8 mouse cellular contexts compared by ENCODE assay signal in genomic region chr16:18392469-18393426, GRCm38 (mm10). TPM values are rescaled to one million over a fixed set of nuclear protein-coding genes. Genes with fewer than 3 reads are reported as not detected.
DNase-seq lines count a peak whose midpoint lies in the region; ATAC-seq and TF ChIP-seq lines count a peak whose summit lies in the region.

No protein-coding gene starts in this region.

- H3K4me3 ChIP-seq in heart, embryonic 16.5 days (ENCODE audit: low read length), result peak overlapping the region; percentile 80
- peak overlapping the region; percentile 56 for H3K4me3 ChIP-seq in neural tube, embryonic 13.5 days

- no peaks in the 10 kb centered on the region for H3K9me3 ChIP-seq in heart, embryonic 16.5 days (replicated peaks; ENCODE audit: control insufficient read depth, low read length)
- H3K9me3 ChIP-seq in neural tube, embryonic 13.5 days, result no peaks in the 10 kb centered on the region

- under 1% methylated on average over 63 of the region's 63 CpGs for WGBS in heart, embryonic 16.5 days
- under 1% methylated on average over 63 of the region's 63 CpGs for WGBS in neural tube, embryonic 13.5 days

- ATAC-seq in erythroid progenitor cell, adult 5-6 weeks (replicated peaks; ENCODE audit: low FRiP score, poor library complexity, severe bottlenecking), result peak; percentile 95
- peak; percentile 71 for ATAC-seq in heart, embryonic 16.5 days (replicated peaks; ENCODE audit: extremely low read depth, insufficient read depth, low FRiP score)
- peak; percentile 82 for ATAC-seq in neural tube, embryonic 13.5 days (ENCODE audit: low read depth)

- H3K4me1 ChIP-seq in heart, embryonic 16.5 days (ENCODE audit: control insufficient read depth, insufficient read depth, low read length), result peaks cover 46% of the 10 kb centered on the region
- peaks cover 91% of the 10 kb centered on the region for H3K4me1 ChIP-seq in neural tube, embryonic 13.5 days (replicated peaks)

- H3K27me3 ChIP-seq in heart, embryonic 16.5 days (ENCODE audit: control insufficient read depth, insufficient read depth, low read length), result no peaks in the 10 kb centered on the region
- H3K27me3 ChIP-seq in neural tube, embryonic 13.5 days, result no peaks in the 10 kb centered on the region

- peak; percentile 98 for TF ChIP-seq POLR2A in brain, embryonic 14.5 days (IDR thresholded peaks at IDR 0.05; ENCODE audit: borderline replicate concordance, extremely low read depth, insufficient read depth, insufficient read length, poor library complexity, severe bottlenecking)

- peak overlapping the region; percentile 91 for H3K9ac ChIP-seq in heart, embryonic 16.5 days (ENCODE audit: low read length)
- H3K9ac ChIP-seq in neural tube, embryonic 13.5 days, result peak overlapping the region; percentile 79

- peak; percentile 30 to 50 for DNase-seq in CD8-positive naive resting alpha-beta T cell, adult 2 months (ENCODE audit: low read depth in 2 of 2, low spot score in 2 of 2)
- DNase-seq in brain, embryonic 14.5 days (ENCODE audit: low read depth), result peak; percentile 94
- peak; percentile 94 for DNase-seq in kidney, postnatal 14 days
- peak; percentile 91 to 94 for DNase-seq in lung, adult 18-20 months
- peak; percentile 85 for DNase-seq in testis, postnatal 14 days (ENCODE audit: low spot score)

- peak; percentile 79 for TF ChIP-seq CTCF in brain, embryonic 14.5 days (IDR thresholded peaks at IDR 0.05; ENCODE audit: borderline replicate concordance, extremely low read depth, insufficient read depth, insufficient read length)

- H3K4me2 ChIP-seq in heart, embryonic 16.5 days (ENCODE audit: low read depth, low read length), result peak overlapping the region; percentile 96
- H3K4me2 ChIP-seq in neural tube, embryonic 13.5 days, result peak overlapping the region; percentile 75

- peak overlapping the region; percentile 97 for H3K27ac ChIP-seq in heart, embryonic 16.5 days (ENCODE audit: low read length)
- peak overlapping the region; percentile 89 for H3K27ac ChIP-seq in neural tube, embryonic 13.5 days (replicated peaks)

- H3K36me3 ChIP-seq in heart, embryonic 16.5 days (ENCODE audit: control insufficient read depth, insufficient read depth), result peaks cover 7% of the 10 kb centered on the region
- H3K36me3 ChIP-seq in neural tube, embryonic 13.5 days, result peaks cover 13% of the 10 kb centered on the region

RNA-seq across cellular contexts. Expression of gene Txnrd2, which starts 33.4 kb away (rescaled TPM):
- 18.5 and 19.5 TPM in 2 replicates for polyA plus RNA-seq in brain, embryonic 14.5 days (2012; rRNA removed)
- 117 and 217 TPM in 2 replicates for total RNA-seq in erythroid progenitor cell, adult 5-6 weeks (2015; ENCODE audit: low replicate concordance)
- total RNA-seq in erythroid progenitor cell, adult 5-6 weeks (2017; ENCODE audit: low replicate concordance), result 138 and 221 TPM in 2 replicates
- 38.4 and 39.6 TPM in 2 replicates for polyA plus RNA-seq in heart, embryonic 16.5 days (2015; fragmentation: Nextera tagmentation; extraction: Ambion mirVana)
- polyA plus RNA-seq in neural tube, embryonic 13.5 days (2015; fragmentation: Nextera tagmentation; extraction: Ambion mirVana), result 20.3 and 22.8 TPM in 2 replicates

RNA-seq across cellular contexts. Expression of gene Comt, which starts 33.9 kb away (rescaled TPM):
- polyA plus RNA-seq in brain, embryonic 14.5 days (2012; rRNA removed), result 72.8 and 73.8 TPM in 2 replicates
- 129 and 131 TPM in 2 replicates for total RNA-seq in erythroid progenitor cell, adult 5-6 weeks (2015; ENCODE audit: low replicate concordance)
- total RNA-seq in erythroid progenitor cell, adult 5-6 weeks (2017; ENCODE audit: low replicate concordance), result 66.4 and 67.4 TPM in 2 replicates
- polyA plus RNA-seq in heart, embryonic 16.5 days (2015; fragmentation: Nextera tagmentation; extraction: Ambion mirVana), result 128 and 142 TPM in 2 replicates
- 86.4 and 93.2 TPM in 2 replicates for polyA plus RNA-seq in neural tube, embryonic 13.5 days (2015; fragmentation: Nextera tagmentation; extraction: Ambion mirVana)

RNA-seq across cellular contexts. Expression of gene Arvcf, which starts 44.8 kb away (rescaled TPM):
- 169 and 189 TPM in 2 replicates for polyA plus RNA-seq in brain, embryonic 14.5 days (2012; rRNA removed)
- 3.2 and 8.8 TPM in 2 replicates for total RNA-seq in erythroid progenitor cell, adult 5-6 weeks (2015; ENCODE audit: low replicate concordance)
- 6.2 and 22.0 TPM in 2 replicates for total RNA-seq in erythroid progenitor cell, adult 5-6 weeks (2017; ENCODE audit: low replicate concordance)
- 33.1 and 39.5 TPM in 2 replicates for polyA plus RNA-seq in heart, embryonic 16.5 days (2015; fragmentation: Nextera tagmentation; extraction: Ambion mirVana)
- 85.2 and 93.6 TPM in 2 replicates for polyA plus RNA-seq in neural tube, embryonic 13.5 days (2015; fragmentation: Nextera tagmentation; extraction: Ambion mirVana)

RNA-seq across cellular contexts. Expression of gene Tango2, which starts 44.8 kb away (rescaled TPM):
- polyA plus RNA-seq in brain, embryonic 14.5 days (2012; rRNA removed), result 69.4 and 78.6 TPM in 2 replicates
- total RNA-seq in erythroid progenitor cell, adult 5-6 weeks (2015; ENCODE audit: low replicate concordance), result 61.3 and 62.5 TPM in 2 replicates
- total RNA-seq in erythroid progenitor cell, adult 5-6 weeks (2017; ENCODE audit: low replicate concordance), result 47.2 and 51.9 TPM in 2 replicates
- 72.9 and 74.6 TPM in 2 replicates for polyA plus RNA-seq in heart, embryonic 16.5 days (2015; fragmentation: Nextera tagmentation; extraction: Ambion mirVana)
- 74.0 and 79.5 TPM in 2 replicates for polyA plus RNA-seq in neural tube, embryonic 13.5 days (2015; fragmentation: Nextera tagmentation; extraction: Ambion mirVana)

Comparison
In these comparisons a context has a peak if more than half of its experiments do, and no peak if none do; other contexts are left out.
1. Peak in every context shown above with its lines: DNase-seq, ATAC-seq, H3K4me3 ChIP-seq and H3K27ac ChIP-seq.
2. DNase-seq: peak in every context shown above with its lines; median percentile 94 in brain, embryonic 14.5 days; 94 in kidney, postnatal 14 days; 92 in lung, adult 18-20 months; 85 in testis, postnatal 14 days; 40 in CD8-positive naive resting alpha-beta T cell, adult 2 months.